Mouse (Mus musculus) midbrain, embryonic 15.5 days (tissue): ENCODE results near the gene Shroom3. TPM values are rescaled to one million over a fixed set of nuclear protein-coding genes. Genes with fewer than 3 reads are reported as not detected.

Experiments used
- ATAC-seq: fragments of 200-750 bp; cut with Nextera tagmentation; replicated peaks from 2 replicates; pipeline ENCODE4 v1.8.0; 2017; ENCODE audit warnings: moderate TSS enrichment
- H3K27ac ChIP-seq: fragments of 300-500 bp; sonication (generic); 2 replicates; pipeline ENCODE4 v1.5.1; 2015; ENCODE audit warnings: mild to moderate bottlenecking, inconsistent platforms
- H3K27me3 ChIP-seq: fragments of 300-500 bp; sonication (generic); replicated peaks from 2 replicates; pipeline ENCODE4 v1.6.1; 2015; ENCODE audit warnings: inconsistent platforms
- H3K36me3 ChIP-seq: fragments of 300-500 bp; sonication (generic); replicated peaks from 2 replicates; pipeline ENCODE4 v1.6.1; 2015; ENCODE audit warnings: inconsistent platforms
- H3K4me1 ChIP-seq: fragments of 300-500 bp; sonication (generic); 2 replicates; pipeline ENCODE4 v1.6.1; 2015; ENCODE audit warnings: inconsistent platforms
- H3K4me2 ChIP-seq: fragments of 300-500 bp; sonication (generic); 2 replicates; pipeline ENCODE4 v1.6.1; 2015; ENCODE audit warnings: inconsistent platforms, mild to moderate bottlenecking, moderate library complexity
- H3K4me3 ChIP-seq: fragments of 300-500 bp; sonication (generic); 2 replicates; pipeline ENCODE4 v1.5.1; 2015; ENCODE audit warnings: mild to moderate bottlenecking, inconsistent platforms
- H3K9ac ChIP-seq: fragments of 300-500 bp; sonication (generic); 2 replicates; pipeline ENCODE4 v1.6.1; 2015; ENCODE audit warnings: mild to moderate bottlenecking, inconsistent platforms
- H3K9me3 ChIP-seq: fragments of 300-500 bp; sonication (generic); 2 replicates; pipeline ENCODE4 v1.6.1; 2016; ENCODE audit warnings: inconsistent platforms
- WGBS: fragments of 180-500 bp; shearing (Covaris S2); methylation state at CpG from one replicate; pipeline ENCODE4 v1.1.7; 2015; ENCODE audit warnings: mixed read lengths; 5-methylcytosine and 5-hydroxymethylcytosine counted together
- polyA plus RNA-seq: library from polyadenylated mRNA; unstranded; fragments of >200 nt; fragmentation: Nextera tagmentation; extraction: Ambion mirVana; gene quantifications from 2 replicates; pipeline ENCODE4 v1.2.1, GENCODE M21; 2015

Shroom3 gene
- polyA plus RNA-seq, 1 experiment from 2014 or later = 1.9 TPM

DNA sequence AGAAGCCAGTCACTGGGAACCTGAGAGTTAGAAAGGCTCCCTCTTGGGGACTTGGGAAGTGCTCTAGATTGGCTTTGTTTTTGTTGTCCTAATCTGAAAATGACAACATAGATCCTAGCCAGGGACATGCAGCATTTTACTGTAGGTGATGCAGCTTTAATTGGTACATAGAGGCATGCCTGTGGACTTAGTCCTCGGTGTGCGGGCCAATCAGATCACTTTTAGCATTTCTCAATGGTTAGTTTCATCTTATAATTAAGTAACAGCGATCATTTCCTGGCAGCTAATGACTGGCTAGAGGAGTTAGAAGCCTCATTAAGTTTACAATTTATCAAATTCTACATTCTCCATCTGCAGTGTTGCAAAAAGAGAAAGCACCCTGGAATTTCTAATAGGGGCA lies 167.7 kb downstream of the Shroom3 start:
- Histone ChIP-seq H3K36me3 (no peaks in the 10 kb centered on the region), H3K9me3 (no peaks in the 10 kb centered on the region), H3K4me3 (no peak overlapping the region), H3K9ac (no peak overlapping the region), H3K27me3 (no peaks in the 10 kb centered on the region), H3K4me2 (no peak overlapping the region), H3K4me1 (no peaks in the 10 kb centered on the region), H3K27ac (no peak overlapping the region)
- WGBS = 85% methylated on average over 3 of the region's 3 CpGs
- no peak for ATAC-seq

DNA sequence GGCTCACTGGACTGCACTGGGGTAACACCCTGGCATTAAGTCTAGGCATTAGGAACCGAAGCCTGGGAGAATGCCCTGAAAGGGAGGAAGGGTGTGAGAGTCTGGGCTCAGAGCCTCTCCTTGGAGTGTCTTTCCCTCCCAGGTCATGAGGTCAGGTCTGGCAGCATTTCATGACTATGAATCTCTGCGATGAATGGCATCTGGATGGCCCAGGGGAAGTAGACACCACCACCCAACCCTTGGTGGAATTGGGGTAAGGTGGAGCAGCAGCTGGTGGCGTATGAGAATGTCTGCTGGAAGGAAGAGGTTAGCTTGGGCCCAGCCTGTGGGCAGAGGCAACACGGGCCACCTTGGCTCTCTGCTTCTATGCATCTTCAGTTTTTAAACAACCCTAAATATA lies 171.7 kb downstream of the Shroom3 start:
- ATAC-seq = no peak
- Histone ChIP-seq H3K27ac (no peak overlapping the region), H3K9me3 (no peaks in the 10 kb centered on the region), H3K4me2 (no peak overlapping the region), H3K36me3 (no peaks in the 10 kb centered on the region), H3K27me3 (no peaks in the 10 kb centered on the region), H3K9ac (no peak overlapping the region), H3K4me3 (no peak overlapping the region), H3K4me1 (peaks cover 4% of the 10 kb centered on the region)
- WGBS = 86% methylated on average over 4 of the region's 4 CpGs

DNA sequence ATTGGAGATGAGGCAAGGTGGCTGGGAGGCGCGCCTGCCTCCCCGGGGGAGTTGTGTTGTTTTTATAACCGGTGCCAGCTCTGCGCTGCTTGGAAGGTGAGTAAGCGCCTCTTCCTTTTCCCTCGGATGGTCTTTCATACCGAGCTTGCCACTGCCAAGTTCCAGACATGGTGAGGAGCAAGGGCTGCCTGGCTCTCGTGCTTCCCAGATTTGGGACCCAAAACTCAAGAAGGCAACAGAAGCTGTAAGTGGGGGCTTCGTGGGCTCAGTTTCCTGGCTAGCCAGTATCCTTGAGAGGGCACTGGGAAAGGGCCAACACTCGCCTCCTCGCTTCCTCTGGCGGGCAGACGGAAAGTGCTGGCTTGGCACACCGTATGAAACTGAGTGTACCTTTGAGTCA lies 173.1 kb downstream of the Shroom3 start:
- Histone ChIP-seq H3K9ac (no peak overlapping the region), H3K4me1 (peaks cover 6% of the 10 kb centered on the region), H3K4me2 (no peak overlapping the region), H3K36me3 (no peaks in the 10 kb centered on the region), H3K9me3 (no peaks in the 10 kb centered on the region), H3K27me3 (no peaks in the 10 kb centered on the region), H3K4me3 (no peak overlapping the region), H3K27ac (no peak overlapping the region)
- ATAC-seq = no peak
- WGBS = 44% methylated on average over 15 of the region's 15 CpGs

DNA sequence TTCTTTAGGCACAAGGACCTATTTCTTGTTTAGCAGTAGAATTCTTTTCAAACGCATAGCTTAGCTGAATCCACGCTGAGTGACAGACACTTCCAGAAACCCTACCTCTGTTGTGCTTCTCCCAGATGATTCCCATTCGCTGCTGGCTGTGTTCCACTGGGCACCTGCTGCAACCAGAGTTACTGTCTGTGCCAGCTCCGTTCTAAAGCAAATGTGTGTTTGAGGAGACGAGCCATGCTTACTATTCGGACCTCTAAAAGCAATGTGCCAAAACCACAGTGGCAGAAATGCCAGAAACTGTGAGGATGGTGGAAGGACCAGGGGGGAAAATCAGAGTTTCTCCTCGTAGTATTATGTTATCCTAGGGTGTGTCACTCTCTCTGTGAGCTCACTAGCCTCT lies 173.9 kb downstream of the Shroom3 start:
- Histone ChIP-seq H3K4me1 (peaks cover 14% of the 10 kb centered on the region), H3K9me3 (no peaks in the 10 kb centered on the region), H3K36me3 (no peaks in the 10 kb centered on the region), H3K27me3 (no peaks in the 10 kb centered on the region), H3K4me2 (no peak overlapping the region), H3K9ac (no peak overlapping the region), H3K27ac (no peak overlapping the region), H3K4me3 (no peak overlapping the region)
- 58% methylated on average over 7 of the region's 7 CpGs for WGBS
- no peak for ATAC-seq

DNA sequence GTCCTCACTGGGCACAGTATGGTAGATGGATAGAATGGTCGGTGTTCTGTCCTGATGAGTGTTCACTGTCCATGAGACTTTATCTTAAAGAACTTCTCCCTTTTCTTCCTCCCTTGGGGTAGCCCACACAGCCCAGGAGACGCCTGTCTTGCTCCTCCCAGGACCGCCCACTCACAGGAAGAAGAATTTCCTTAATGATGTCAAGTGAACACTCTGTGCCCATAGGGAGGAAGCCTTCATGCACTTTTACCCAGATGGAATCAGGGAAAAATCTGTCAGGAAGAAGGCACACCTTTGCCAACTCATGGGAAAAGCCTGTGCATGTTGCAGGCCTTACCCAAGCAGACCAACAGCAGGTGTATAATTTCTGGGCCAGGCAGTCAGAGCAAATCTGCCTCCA lies 174.9 kb downstream of the Shroom3 start:
- no peak for ATAC-seq
- no peak overlapping the region for H3K27ac ChIP-seq
- no peaks in the 10 kb centered on the region for H3K27me3 ChIP-seq
- no peak overlapping the region for H3K9ac ChIP-seq
- H3K4me1 ChIP-seq = peaks cover 16% of the 10 kb centered on the region
- H3K4me2 ChIP-seq = no peak overlapping the region
- 87% methylated on average over 3 of the region's 3 CpGs for WGBS
- H3K36me3 ChIP-seq = no peaks in the 10 kb centered on the region
- no peak overlapping the region for H3K4me3 ChIP-seq
- H3K9me3 ChIP-seq = no peaks in the 10 kb centered on the region

DNA sequence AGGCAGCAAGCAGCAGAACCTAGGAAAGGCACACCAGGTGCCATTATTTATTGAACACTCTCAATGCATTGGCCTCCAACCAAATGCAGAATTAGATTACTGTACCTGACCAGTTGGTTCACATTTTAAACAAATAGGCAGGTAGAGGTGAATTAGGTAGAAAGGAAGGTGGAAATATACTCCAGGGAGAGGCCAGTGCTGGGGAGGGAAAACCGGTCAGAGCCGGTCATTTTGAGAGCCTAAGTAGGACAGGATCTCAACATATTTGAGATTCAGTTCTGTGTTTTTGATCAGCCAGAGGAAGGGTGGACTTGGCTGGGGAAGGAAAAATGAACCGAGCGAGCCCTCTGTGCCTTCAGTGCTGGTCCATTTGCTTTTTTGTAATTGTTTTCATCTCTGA lies 175.3 kb downstream of the Shroom3 start:
- Histone ChIP-seq H3K9ac (no peak overlapping the region), H3K4me3 (no peak overlapping the region), H3K27me3 (no peaks in the 10 kb centered on the region), H3K4me1 (peaks cover 16% of the 10 kb centered on the region), H3K9me3 (no peaks in the 10 kb centered on the region), H3K36me3 (no peaks in the 10 kb centered on the region), H3K4me2 (no peak overlapping the region), H3K27ac (no peak overlapping the region)
- WGBS = 97% methylated on average over 4 of the region's 4 CpGs
- ATAC-seq = no peak

DNA sequence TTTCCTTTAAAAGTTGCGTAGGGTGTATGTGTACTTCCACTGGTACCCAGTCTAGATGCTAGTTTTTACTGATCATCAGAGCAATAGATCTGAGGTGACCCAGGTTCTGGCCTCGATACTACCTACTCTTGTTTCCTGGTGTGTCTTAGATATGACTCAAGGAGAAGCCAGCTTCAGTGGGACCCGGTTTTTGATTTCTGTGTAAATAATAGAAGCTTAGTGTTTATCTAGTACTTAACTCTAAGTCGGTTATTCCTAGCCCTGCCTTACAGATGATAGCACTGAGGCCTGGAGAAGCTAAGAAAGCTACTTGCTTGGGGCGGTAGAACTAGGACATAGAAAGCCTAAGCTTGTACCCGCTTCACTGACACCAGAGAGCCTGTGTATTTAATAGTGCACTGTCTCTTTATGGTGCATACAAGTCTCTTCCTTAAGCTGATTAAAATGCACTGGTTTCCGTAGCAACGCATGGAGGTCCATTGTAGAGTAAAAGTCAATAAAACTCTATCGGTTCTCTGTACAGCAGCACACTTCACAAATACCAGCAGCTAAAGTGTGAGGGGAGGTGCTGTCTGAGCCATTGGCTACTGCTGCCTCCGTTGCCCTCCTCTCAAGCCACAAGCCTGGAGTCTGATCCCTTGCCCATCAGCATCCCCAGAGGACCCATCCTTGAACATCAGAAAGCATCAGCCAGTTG lies 178.3 kb downstream of the Shroom3 start:
- 28% methylated on average over 10 of the region's 10 CpGs for WGBS
- H3K27ac ChIP-seq = peak overlapping the region; percentile 75
- H3K4me1 ChIP-seq = peaks cover 20% of the 10 kb centered on the region
- H3K36me3 ChIP-seq = no peaks in the 10 kb centered on the region
- no peaks in the 10 kb centered on the region for H3K9me3 ChIP-seq
- no peak overlapping the region for H3K9ac ChIP-seq
- peak; percentile 92 for ATAC-seq
- H3K27me3 ChIP-seq = no peaks in the 10 kb centered on the region
- H3K4me2 ChIP-seq = peak overlapping the region; percentile 32
- no peak overlapping the region for H3K4me3 ChIP-seq

DNA sequence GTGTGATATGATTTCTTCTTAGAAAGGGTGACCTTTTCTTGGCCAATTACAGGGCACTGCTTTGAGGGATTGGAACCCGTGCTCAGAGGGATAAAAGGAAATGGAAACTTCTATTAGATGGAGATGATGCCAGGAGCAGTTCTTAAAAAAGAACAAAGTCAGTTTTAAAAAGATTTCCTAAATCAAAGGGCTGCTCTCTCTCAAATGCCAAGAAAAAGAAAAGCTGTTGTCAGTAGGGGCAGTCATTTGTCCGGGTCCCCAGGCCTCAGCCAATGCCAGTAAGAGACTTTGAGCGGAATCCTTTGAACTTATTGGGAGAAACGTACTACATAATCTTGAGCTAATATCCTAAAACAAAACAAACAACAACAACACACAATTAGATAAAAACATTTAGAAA lies 181.9 kb downstream of the Shroom3 start:
- 40% methylated on average over 4 of the region's 4 CpGs for WGBS
- H3K36me3 ChIP-seq = no peaks in the 10 kb centered on the region
- H3K4me1 ChIP-seq = peaks cover 20% of the 10 kb centered on the region
- H3K4me2 ChIP-seq = no peak overlapping the region
- no peaks in the 10 kb centered on the region for H3K9me3 ChIP-seq
- H3K27ac ChIP-seq = no peak overlapping the region
- no peak for ATAC-seq
- no peaks in the 10 kb centered on the region for H3K27me3 ChIP-seq
- H3K9ac ChIP-seq = no peak overlapping the region
- H3K4me3 ChIP-seq = no peak overlapping the region

DNA sequence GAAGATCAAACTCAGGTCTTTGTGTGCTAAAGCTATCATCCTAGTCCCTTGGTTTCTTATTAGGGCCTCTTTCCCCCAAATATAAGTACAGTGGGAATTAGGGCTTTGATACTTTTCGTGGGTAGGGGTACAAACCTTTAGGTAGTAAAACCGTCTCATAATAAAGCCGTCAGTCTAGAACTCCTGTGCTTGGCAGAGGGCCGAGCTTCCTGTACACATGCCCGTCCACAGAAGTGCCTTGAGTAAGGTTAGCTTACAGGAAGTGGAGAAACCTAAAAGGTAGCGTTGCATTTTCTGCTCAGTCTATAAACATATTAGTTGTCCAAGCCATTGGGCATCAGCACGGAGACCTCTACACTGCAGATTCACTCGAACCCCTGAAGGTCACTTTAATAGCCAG lies 183.3 kb downstream of the Shroom3 start:
- H3K4me3 ChIP-seq = no peak overlapping the region
- no peaks in the 10 kb centered on the region for H3K27me3 ChIP-seq
- H3K9me3 ChIP-seq = no peaks in the 10 kb centered on the region
- no peak overlapping the region for H3K4me2 ChIP-seq
- WGBS = 92% methylated on average over 8 of the region's 8 CpGs
- no peak overlapping the region for H3K9ac ChIP-seq
- no peaks in the 10 kb centered on the region for H3K36me3 ChIP-seq
- H3K4me1 ChIP-seq = peaks cover 16% of the 10 kb centered on the region
- H3K27ac ChIP-seq = no peak overlapping the region
- no peak for ATAC-seq

DNA sequence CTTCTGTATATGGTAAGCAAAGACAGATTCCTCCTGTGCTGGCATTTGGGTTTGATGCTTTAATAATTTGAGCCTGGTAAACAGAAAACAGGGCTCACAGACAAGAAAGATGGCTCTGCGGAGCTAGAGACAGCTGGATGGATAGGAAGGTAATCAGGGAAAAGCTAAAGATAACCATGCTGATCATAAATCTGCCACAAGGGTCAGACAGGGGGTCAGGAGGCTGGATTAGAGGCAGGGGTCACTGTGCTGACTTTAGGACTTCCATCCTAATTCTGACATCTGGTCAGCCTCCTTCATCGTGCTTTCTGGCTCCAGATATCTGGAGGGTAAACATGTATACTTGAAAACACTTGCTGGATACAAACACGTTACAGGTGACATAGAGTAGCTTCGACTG lies 184.0 kb downstream of the Shroom3 start:
- Histone ChIP-seq H3K9me3 (no peaks in the 10 kb centered on the region), H3K4me3 (no peak overlapping the region), H3K36me3 (no peaks in the 10 kb centered on the region), H3K4me1 (peaks cover 9% of the 10 kb centered on the region), H3K27ac (no peak overlapping the region), H3K9ac (no peak overlapping the region), H3K4me2 (no peak overlapping the region), H3K27me3 (no peaks in the 10 kb centered on the region)
- WGBS = 92% methylated on average over 4 of the region's 4 CpGs
- no peak for ATAC-seq

DNA sequence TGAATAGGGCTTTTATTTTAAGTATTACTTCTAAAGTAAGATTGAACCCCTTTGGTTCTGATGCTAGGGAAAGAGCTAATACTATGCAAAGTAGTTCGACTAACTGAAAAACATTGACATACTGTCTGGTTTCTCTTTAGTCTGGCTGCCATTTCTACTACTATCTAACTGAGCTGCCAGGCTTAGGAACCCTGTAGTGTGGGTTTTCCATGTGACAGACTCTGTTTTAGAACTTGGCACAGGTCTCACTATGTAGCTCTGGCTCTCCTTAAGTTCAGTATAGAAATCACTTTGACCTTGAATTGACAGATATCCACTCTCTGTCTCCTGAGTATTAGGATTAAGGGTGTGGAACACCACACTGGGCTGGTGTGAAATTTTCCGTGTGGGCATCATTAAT lies 185.0 kb downstream of the Shroom3 start:
- no peaks in the 10 kb centered on the region for H3K36me3 ChIP-seq
- no peak for ATAC-seq
- WGBS = 75% methylated on average over 2 of the region's 2 CpGs

DNA sequence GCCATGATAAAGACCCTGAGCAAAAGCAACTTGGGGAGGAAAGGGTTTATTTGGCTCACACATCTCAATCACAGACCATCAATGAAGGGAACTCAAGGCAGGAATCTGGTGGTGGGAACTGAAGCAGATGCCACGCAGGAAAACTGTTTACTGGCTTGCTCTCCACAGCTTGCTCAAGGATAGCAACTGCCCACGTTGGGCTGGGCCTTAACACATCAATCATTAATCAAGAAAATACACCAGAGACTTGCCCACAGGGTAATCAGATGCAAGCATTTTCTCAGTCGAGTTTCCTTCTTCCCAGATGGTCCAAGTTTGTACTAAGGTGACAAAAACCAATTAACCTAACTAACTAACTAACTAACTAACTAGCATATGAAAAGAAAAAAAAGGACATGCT lies 187.8 kb downstream of the Shroom3 start:
- H3K27me3 ChIP-seq = no peaks in the 10 kb centered on the region
- H3K36me3 ChIP-seq = no peaks in the 10 kb centered on the region
- H3K4me1 ChIP-seq = no peaks in the 10 kb centered on the region
- H3K9me3 ChIP-seq = no peaks in the 10 kb centered on the region
- no peak overlapping the region for H3K4me2 ChIP-seq
- no peak overlapping the region for H3K9ac ChIP-seq
- no peak for ATAC-seq
- H3K27ac ChIP-seq = no peak overlapping the region
- 60% methylated on average over 3 of the region's 3 CpGs for WGBS
- H3K4me3 ChIP-seq = no peak overlapping the region

More for the DNA sequence above, 185.0 kb downstream of the Shroom3 start:
- Histone ChIP-seq H3K9ac (no peak overlapping the region), H3K4me1 (peaks cover 8% of the 10 kb centered on the region; the same call in 1 of the 2 replicates), H3K4me2 (no peak overlapping the region), H3K27me3 (no peaks in the 10 kb centered on the region), H3K9me3 (no peaks in the 10 kb centered on the region), H3K27ac (no peak overlapping the region), H3K4me3 (no peak overlapping the region)

DNA sequence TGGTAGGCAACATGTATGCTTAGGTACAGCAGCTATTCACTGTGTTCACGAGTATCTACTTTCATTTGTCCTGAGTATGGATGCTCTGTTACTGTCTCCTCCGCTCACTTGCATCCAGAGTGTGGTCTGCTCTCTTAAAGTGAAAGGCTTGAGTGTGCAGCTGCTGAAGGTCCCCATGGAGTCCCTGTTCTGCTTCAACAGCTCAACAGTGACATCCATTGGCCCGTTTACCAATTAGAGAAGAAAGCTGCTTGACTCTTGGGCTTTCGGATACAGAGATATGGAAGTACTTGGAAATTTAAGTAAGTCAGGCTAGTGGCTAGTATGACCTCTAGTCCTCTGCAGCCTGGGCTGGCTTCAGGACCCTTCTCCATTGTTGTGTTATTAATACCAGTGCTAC lies 188.9 kb downstream of the Shroom3 start:
- H3K9me3 ChIP-seq = no peaks in the 10 kb centered on the region
- H3K27me3 ChIP-seq = no peaks in the 10 kb centered on the region
- no peaks in the 10 kb centered on the region for H3K36me3 ChIP-seq
- no peak overlapping the region for H3K9ac ChIP-seq
- WGBS = 75% methylated on average over 4 of the region's 4 CpGs
- H3K4me2 ChIP-seq = no peak overlapping the region
- 0 out of 2 replicates have a peak, but pooled peaks have one; percentile 39 for ATAC-seq
- no peaks in the 10 kb centered on the region for H3K4me1 ChIP-seq
- H3K4me3 ChIP-seq = no peak overlapping the region
- H3K27ac ChIP-seq = no peak overlapping the region
